Mouse (Mus musculus) lung, adult 2 months (tissue): ENCODE measurements around the gene Gm20695. TPM values are rescaled to one million over a fixed set of nuclear protein-coding genes. Genes with fewer than 3 reads are reported as not detected.

Experiments used
- DNase-seq: peaks from one replicate; pipeline ENCODE4 v3.0.0; 2022
- H3K4me1 ChIP-seq: fragments of 200-500 bp; 2 replicates; pipeline ENCODE4 v1.6.1; 2011; ENCODE audit warnings: low read length; ENCODE audit not compliant: control insufficient read depth, insufficient read depth
- H3K4me3 ChIP-seq: fragments of 200-500 bp; replicated peaks from 2 replicates; pipeline ENCODE3; 2011; ENCODE audit warnings: low read depth, mild to moderate bottlenecking, control low read depth, low read length; ENCODE audit errors: extremely low read depth
- CTCF ChIP-seq: fragments of 200-500 bp; IDR thresholded peaks from 2 replicates; pipeline ENCODE4 v1.5.1; 2011; ENCODE audit warnings: mild to moderate bottlenecking, low read length, control low read depth; ENCODE audit not compliant: insufficient read depth
- POLR2A ChIP-seq: fragments of 200-500 bp; IDR thresholded peaks from 2 replicates; pipeline ENCODE4 v1.6.1; 2011; ENCODE audit warnings: low read depth, mild to moderate bottlenecking, control low read depth, low read length, borderline replicate concordance; ENCODE audit errors: extremely low read depth
- WGBS: fragments of 180-500 bp; shearing (Covaris S2); methylation state at CpG from one replicate; pipeline ENCODE4 v1.1.7; 2018; 5-methylcytosine and 5-hydroxymethylcytosine counted together
- polyA plus RNA-seq: library from polyadenylated mRNA; depleted of rRNA; stranded (reverse); fragments of >200 nt; gene quantifications from 2 replicates; pipeline ENCODE4 v1.2.3, GENCODE M21; 2012

The Gm20695 gene
- polyA plus RNA-seq, 1 experiment = 0.14 TPM

DNA sequence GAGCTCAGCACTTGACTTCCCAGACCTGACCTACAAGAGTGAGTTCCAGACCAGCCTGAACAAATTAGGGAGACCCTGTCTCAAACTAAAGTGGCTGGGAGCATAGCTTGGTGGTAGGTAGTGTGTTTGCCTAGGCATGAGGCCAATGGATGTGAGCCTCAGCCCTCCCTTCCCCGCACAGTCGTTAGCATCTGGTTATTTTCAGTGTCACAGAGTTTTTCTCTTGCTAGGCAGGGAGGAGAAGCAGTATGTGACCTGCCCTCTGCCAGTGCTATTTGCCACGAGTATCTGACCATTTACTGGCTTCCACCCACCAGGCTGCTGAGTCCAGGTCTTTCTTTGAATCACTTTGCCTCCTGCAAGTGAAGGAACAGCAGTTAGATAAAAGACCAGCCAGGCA, 9.3 kb downstream of the Gm20695 start:
- 41% methylated on average over 3 of the region's 3 CpGs for WGBS
- TF ChIP-seq CTCF = no peak
- no peak for TF ChIP-seq POLR2A
- no peak overlapping the region for H3K4me3 ChIP-seq
- peaks cover 2% of the 10 kb centered on the region; the same call in 1 of the 2 replicates for H3K4me1 ChIP-seq
- no peak for DNase-seq

DNA sequence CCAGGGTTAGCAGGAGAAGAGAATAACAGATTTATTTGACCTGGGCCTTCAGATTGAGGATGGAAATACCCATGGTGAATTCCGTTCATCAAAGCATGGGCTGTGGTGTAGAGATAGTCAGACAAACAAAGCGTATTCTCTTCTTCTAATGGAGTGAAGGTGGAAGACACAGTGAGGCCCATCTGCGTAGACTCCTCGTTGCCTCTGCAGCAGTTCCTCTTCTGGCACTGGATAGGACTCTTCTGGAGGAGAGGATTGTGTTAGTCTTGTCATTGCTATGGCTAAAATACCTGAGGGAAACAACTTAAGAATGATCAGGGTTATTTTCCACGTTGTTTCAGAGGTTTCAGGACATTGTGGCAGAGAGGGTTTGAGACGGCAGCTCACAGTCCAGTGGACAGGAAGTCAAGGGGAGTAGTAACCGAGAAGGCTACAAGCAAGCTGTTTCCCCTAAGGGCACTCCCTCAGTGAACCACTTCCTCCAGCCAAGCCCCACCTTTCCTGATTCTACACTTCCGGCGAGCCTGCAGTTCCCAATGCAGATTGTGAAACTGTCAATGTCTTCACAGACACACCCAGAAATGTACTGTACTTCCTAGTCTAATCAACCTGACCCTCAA, 10.8 kb downstream of the Gm20695 start:
- H3K4me3 ChIP-seq = peak overlapping the region; percentile 0
- H3K4me1 ChIP-seq = peaks cover 2% of the 10 kb centered on the region; the same call in 1 of the 2 replicates
- TF ChIP-seq CTCF = no peak
- TF ChIP-seq POLR2A = peak; percentile 43; the same call in 1 of the 2 replicates
- WGBS = 34% methylated on average over 9 of the region's 9 CpGs
- DNase-seq = peak; percentile 28

DNA sequence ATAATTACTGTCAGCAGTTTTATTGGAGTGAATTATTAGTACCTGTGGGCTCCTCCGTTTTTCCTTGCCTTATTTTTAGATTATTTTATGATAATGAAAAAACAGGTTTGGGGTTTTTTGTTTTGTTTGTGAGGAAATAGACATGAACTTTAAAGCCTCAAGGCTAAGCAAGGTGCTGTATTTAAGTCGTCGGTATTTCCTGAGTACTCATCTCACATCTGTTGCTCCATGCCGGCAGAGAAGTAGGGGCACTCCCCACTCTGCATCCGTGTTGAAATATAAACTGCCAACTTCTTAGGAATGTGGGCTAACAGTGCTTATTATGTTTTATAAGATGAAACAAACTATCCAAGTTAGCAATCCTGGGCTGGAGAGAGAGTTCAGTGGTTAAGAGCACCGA, 11.6 kb downstream of the Gm20695 start:
- H3K4me3 ChIP-seq = no peak overlapping the region
- no peak for DNase-seq
- peaks cover 2% of the 10 kb centered on the region; the same call in 1 of the 2 replicates for H3K4me1 ChIP-seq
- 43% methylated on average over 6 of the region's 6 CpGs for WGBS
- no peak for TF ChIP-seq CTCF
- TF ChIP-seq POLR2A = no peak

DNA sequence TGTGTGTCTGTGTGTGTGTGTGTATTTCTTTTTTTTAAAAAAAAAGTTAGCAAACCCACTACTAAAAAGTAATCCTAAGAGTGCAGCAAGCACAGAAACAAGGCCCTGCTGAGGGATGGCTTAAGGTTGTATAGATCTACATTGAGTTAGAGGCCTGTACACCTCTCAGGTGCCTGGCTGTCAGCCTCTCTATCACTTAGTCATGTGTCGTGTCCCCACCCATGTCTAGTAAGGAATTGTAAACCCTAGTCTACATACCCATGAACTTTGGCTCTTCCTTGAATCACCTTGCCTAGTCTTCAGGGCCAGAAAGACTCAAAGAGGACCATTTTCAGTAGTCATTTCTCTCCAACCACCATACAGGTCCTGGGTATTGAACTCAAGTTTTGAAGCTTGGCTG, 12.1 kb downstream of the Gm20695 start:
- DNase-seq = no peak
- H3K4me3 ChIP-seq = no peak overlapping the region
- peaks cover 2% of the 10 kb centered on the region; the same call in 1 of the 2 replicates for H3K4me1 ChIP-seq
- no peak for TF ChIP-seq CTCF
- TF ChIP-seq POLR2A = no peak
- WGBS = 100% methylated on average over 1 of the region's 1 CpGs

DNA sequence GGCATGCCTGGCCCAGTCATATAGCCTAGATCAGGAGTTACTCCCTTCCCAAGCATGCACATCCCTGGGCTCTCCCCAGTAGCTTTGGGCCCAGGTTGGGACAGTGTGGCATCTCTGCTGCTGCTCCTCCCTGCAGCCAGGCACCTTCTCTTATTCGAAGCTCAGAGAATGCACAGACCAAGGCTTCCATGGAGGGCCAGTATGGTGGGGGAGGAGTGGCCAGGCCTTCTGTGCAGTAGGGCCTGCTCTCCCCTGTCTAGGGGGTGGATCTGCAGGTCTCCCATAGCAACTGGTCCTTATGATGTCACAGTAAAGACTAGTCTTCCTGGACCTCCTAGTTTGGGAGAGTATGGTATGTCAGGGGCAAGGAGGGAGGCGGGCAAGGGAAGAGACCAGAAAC, 23.0 kb downstream of the Gm20695 start:
- WGBS = 66% methylated on average over 2 of the region's 2 CpGs
- H3K4me3 ChIP-seq = no peak overlapping the region
- no peak for DNase-seq
- H3K4me1 ChIP-seq = peaks cover 6% of the 10 kb centered on the region
- TF ChIP-seq CTCF (no peak), POLR2A (no peak)

DNA sequence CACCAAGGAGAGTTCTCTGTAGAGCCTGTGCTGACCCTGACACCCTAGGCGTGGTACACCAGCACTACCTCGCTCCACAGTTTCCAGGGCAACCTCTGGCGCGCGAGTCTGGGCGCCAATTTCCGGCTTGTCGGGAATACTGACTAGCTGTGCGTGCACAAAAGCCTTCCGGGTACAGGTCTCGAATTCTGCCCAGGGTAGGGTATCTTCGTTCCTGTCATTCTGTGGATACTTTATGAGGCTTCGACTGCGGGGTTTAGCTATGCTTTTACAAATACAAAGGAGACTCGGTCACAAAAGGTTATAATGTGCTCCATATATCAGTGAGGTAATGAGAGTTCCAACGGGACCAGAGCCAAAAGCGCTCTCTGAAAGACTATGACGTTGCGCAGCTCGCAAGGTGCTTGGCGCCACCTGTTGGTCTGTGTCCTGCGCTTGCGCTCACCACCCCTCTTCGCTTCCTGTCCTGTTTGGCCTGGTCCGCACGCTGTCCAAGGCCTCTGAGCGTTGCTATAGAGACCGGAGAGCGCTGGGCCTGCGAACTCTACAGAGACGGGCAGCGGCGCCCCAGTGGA, 24.2 kb downstream of the Gm20695 start, which contains the start of the genes 1700037C18Rik and Cluap1:
Gene 1700037C18Rik, minus strand, starts transcription at position 153 of the 575 bp plus-strand sequence.
Gene Cluap1, plus strand, starts transcription at position 265 of the 575 bp plus-strand sequence.
- DNase-seq = peak; percentile 92
- peak within 1 kb of the TSS; percentile 67 for H3K4me3 ChIP-seq
- TF ChIP-seq CTCF = peak; percentile 88
- TF ChIP-seq POLR2A = peak; percentile 79; the same call in 1 of the 2 replicates
- WGBS = under 1% methylated on average over 33 of the region's 33 CpGs
- H3K4me1 ChIP-seq = peaks cover 6% of the 10 kb centered on the region

DNA sequence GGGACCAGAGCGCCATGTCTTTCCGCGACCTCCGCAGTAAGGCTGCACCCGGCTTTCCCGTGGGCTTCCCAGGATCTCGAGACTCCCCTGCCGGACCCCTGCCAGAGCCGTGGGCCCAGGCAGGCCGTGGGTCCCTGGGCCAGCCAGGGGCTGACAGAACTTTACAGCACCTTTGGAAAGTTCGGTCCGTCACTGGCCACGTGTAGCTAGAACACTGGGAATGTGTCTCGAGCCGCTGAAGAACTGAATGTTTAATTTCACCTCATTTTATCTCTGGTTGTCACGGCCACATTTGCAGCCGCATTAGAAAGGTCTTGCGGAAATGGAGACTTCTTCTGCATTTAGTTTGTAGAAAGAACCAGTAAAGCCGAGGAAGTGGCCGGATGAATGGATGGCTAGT, 24.7 kb downstream of the Gm20695 start:
- TF ChIP-seq CTCF = no peak
- TF ChIP-seq POLR2A = no peak
- WGBS = 2% methylated on average over 20 of the region's 20 CpGs
- no peak for DNase-seq
- H3K4me3 ChIP-seq = peak overlapping the region; percentile 67
- H3K4me1 ChIP-seq = peaks cover 6% of the 10 kb centered on the region

DNA sequence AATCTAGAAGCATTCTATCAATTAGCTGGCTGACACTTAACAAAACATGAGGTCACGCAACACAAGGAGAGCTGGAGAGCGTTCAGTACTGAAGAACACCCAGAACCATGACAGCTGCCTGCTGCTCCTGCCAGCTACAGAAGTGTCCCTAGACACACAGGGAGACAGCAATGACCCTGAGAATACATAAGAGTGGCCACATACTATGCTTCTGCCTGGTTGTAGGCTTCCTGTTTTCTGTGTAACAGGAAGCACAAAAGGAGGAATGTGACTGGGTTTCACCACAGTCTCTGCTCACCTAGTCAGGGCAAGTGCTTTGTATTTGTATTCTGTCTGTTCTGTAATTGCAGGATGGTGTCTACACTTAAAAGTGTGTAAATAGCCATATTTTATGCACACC, 36.3 kb downstream of the Gm20695 start:
- Histone ChIP-seq H3K4me1 (no peaks in the 10 kb centered on the region), H3K4me3 (no peak overlapping the region)
- WGBS = 91% methylated on average over 2 of the region's 2 CpGs
- DNase-seq = no peak
- no peak for TF ChIP-seq CTCF
- no peak for TF ChIP-seq POLR2A

DNA sequence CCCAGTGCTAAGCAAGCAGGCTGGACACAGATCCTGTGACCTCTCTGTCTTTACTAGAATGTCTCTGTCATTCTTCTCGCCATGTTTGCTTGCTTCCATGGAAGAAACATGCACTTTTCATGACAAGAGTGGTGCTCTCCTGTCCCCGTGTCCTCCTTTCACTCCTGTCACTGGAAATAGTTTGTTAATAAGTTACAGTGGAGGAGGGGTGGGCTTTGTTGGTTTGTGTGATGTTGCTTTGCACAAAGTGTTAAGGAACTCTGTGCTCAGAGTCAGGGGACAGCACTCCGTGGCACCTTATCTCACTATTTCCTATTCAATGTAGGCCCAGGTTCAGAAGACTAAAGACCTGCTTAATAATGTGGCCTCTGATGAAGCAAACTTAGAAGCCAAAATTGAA, 39.1 kb downstream of the Gm20695 start:
- DNase-seq = no peak
- 78% methylated on average over 3 of the region's 3 CpGs for WGBS
- no peak overlapping the region for H3K4me3 ChIP-seq
- no peak for TF ChIP-seq POLR2A
- TF ChIP-seq CTCF = no peak
- no peaks in the 10 kb centered on the region for H3K4me1 ChIP-seq

DNA sequence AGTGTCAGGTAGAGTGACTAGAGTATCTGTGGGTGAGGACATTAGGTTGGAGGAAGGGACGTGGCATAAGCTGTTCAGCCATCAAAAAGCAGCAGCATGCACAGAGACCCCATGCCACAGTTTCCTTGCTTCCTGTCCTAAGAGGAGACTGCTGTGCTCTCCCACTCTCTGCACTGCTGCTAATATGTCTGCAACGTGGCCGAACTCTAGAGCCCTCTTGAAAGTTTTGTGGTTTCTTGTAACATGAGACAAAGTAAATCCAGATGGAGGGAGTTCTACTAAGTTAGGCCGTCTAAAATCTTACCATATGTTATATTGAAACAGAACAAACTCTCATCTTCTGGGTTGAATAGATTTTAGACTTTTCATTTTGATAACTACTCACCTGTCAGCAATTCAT, 39.5 kb downstream of the Gm20695 start:
- no peaks in the 10 kb centered on the region for H3K4me1 ChIP-seq
- WGBS = 73% methylated on average over 4 of the region's 4 CpGs
- TF ChIP-seq POLR2A (no peak), CTCF (no peak)
- DNase-seq = no peak
- no peak overlapping the region for H3K4me3 ChIP-seq
